Mouse (Mus musculus) large intestine, adult 2 months (tissue): ENCODE measurements around the gene Crcp. TPM values are rescaled to one million over a fixed set of nuclear protein-coding genes. Genes with fewer than 3 reads are reported as not detected.

Experiments used
- DNase-seq: peaks from one replicate; pipeline ENCODE4 v3.0.0-alpha.2; 2012; ENCODE audit warnings: low read depth, low spot score
- WGBS: fragments of 180-500 bp; shearing (Covaris S2); methylation state at CpG from one replicate; pipeline ENCODE4 v1.1.7; 2018; 5-methylcytosine and 5-hydroxymethylcytosine counted together
- polyA plus RNA-seq: library from polyadenylated mRNA; depleted of rRNA; stranded (reverse); fragments of >200 nt; gene quantifications from 2 replicates; pipeline ENCODE4 v1.2.3, GENCODE M21; 2012; rRNA removed

The Crcp gene
- polyA plus RNA-seq, 1 experiment, result 13.1 TPM

GRCm38 (mm10) chr5:130081181-130081881, 52.2 kb downstream of the Crcp start:
- 94% methylated on average over 8 of the region's 8 CpGs for WGBS
- no peak for DNase-seq

GRCm38 (mm10) chr5:130082431-130082830, 53.3 kb downstream of the Crcp start:
- no peak for DNase-seq
- 36% methylated on average over 4 of the region's 4 CpGs for WGBS

- no peak for DNase-seq
Measured at GRCm38 (mm10) chr5:130084271-130084670, 55.2 kb downstream of the Crcp start.

GRCm38 (mm10) chr5:130088008-130088407, 58.9 kb downstream of the Crcp start:
- WGBS, result 80% methylated on average over 7 of the region's 7 CpGs
- DNase-seq, result no peak

More at GRCm38 (mm10) chr5:130084271-130084670, 55.2 kb downstream of the Crcp start:
- WGBS, result 66% methylated on average over 3 of the region's 3 CpGs

- WGBS, result 83% methylated on average over 4 of the region's 4 CpGs
Measured at GRCm38 (mm10) chr5:130088612-130089011, 59.5 kb downstream of the Crcp start.

GRCm38 (mm10) chr5:130089177-130089576, 60.1 kb downstream of the Crcp start:
- 60% methylated on average over 7 of the region's 7 CpGs for WGBS
- DNase-seq, result no peak

More at GRCm38 (mm10) chr5:130088612-130089011, 59.5 kb downstream of the Crcp start:
- no peak for DNase-seq

GRCm38 (mm10) chr5:130089626-130090393, 60.7 kb downstream of the Crcp start:
- DNase-seq, result no peak
- 61% methylated on average over 18 of the region's 18 CpGs for WGBS

- WGBS, result 65% methylated on average over 12 of the region's 12 CpGs
Measured at GRCm38 (mm10) chr5:130096754-130097153, 67.7 kb downstream of the Crcp start.

GRCm38 (mm10) chr5:130097837-130098236, 68.7 kb downstream of the Crcp start:
- WGBS, result 59% methylated on average over 2 of the region's 2 CpGs
- no peak for DNase-seq

More at GRCm38 (mm10) chr5:130096754-130097153, 67.7 kb downstream of the Crcp start:
- DNase-seq, result no peak

GRCm38 (mm10) chr5:130101724-130102123, 72.6 kb downstream of the Crcp start:
- WGBS, result 95% methylated on average over 17 of the region's 17 CpGs
- no peak for DNase-seq

- DNase-seq, result no peak
- 71% methylated on average over 3 of the region's 3 CpGs for WGBS
Measured at GRCm38 (mm10) chr5:130109348-130109747, 80.3 kb downstream of the Crcp start.

Other genes with a start within 250 kb of the Crcp start
- 9.0 and 11.4 TPM in 2 replicates for gene Psph, start 241.8 kb upstream of the Crcp start, polyA plus RNA-seq
- gene Sumf2, start 182.3 kb upstream of the Crcp start, polyA plus RNA-seq, result 6.9 and 7.6 TPM in 2 replicates
- gene Chchd2, start 141.8 kb upstream of the Crcp start, polyA plus RNA-seq, result 876 and 1,051 TPM in 2 replicates
- gene Zbed5, start 133.6 kb upstream of the Crcp start, polyA plus RNA-seq, result 0.17 and 0.41 TPM in 2 replicates
- 0.27 and 0.31 TPM in 2 replicates for gene Phkg1, start 130.7 kb upstream of the Crcp start, polyA plus RNA-seq
- gene Nupr1l, start 120.8 kb upstream of the Crcp start, polyA plus RNA-seq, result 1.4 and 1.9 TPM in 2 replicates
- gene Vkorc1l1, start 87.3 kb upstream of the Crcp start, polyA plus RNA-seq, result 19.2 and 19.7 TPM in 2 replicates
- gene Gusb, start 26.2 kb upstream of the Crcp start, polyA plus RNA-seq, result 25.9 and 32.9 TPM in 2 replicates
- gene Asl, start within 50 bp of the Crcp start, polyA plus RNA-seq, result 34.7 and 39.6 TPM in 2 replicates
- 6.9 and 7.7 TPM in 2 replicates for gene Tpst1, start 44.0 kb downstream of the Crcp start, polyA plus RNA-seq
- gene Kctd7, start 115.6 kb downstream of the Crcp start, polyA plus RNA-seq, result 1.3 and 1.5 TPM in 2 replicates
- 11.7 and 16.7 TPM in 2 replicates for gene Rabgef1, start 142.5 kb downstream of the Crcp start, polyA plus RNA-seq
- gene Tmem248, start 187.8 kb downstream of the Crcp start, polyA plus RNA-seq, result 24.4 and 26.2 TPM in 2 replicates
- gene Sbds, start 226.2 kb downstream of the Crcp start, polyA plus RNA-seq, result 21.9 and 32.7 TPM in 2 replicates
- 6.7 and 7.9 TPM in 2 replicates for gene Tyw1, start 226.3 kb downstream of the Crcp start, polyA plus RNA-seq